Mouse (Mus musculus) hindbrain, embryonic 11.5 days (tissue): ENCODE results near the gene Pde1c. TPM values are rescaled to one million over a fixed set of nuclear protein-coding genes. Genes with fewer than 3 reads are reported as not detected.
A peak's percentile ranks its signal among the peaks of the same experiment; 100 is the strongest.

ENCODE experiments used
- ATAC-seq: fragments of 200-750 bp; cut with Nextera tagmentation; 2 replicates; pipeline ENCODE4 v1.8.0; 2017; ENCODE audit warnings: mild to moderate bottlenecking, moderate TSS enrichment, moderate library complexity; ENCODE audit not compliant: low FRiP score
- DNase-seq: peaks from one replicate; pipeline ENCODE4 v3.0.0-alpha.2; 2015; ENCODE audit warnings: low spot score
- H3K27ac ChIP-seq: fragments of 300-500 bp; sonication (generic); 2 replicates; pipeline ENCODE4 v1.5.1; 2014; ENCODE audit warnings: mild to moderate bottlenecking, low read depth, low read length
- H3K27me3 ChIP-seq: fragments of 300-500 bp; sonication (generic); 2 replicates; pipeline ENCODE4 v1.6.1; 2014; ENCODE audit warnings: mild to moderate bottlenecking, low read length, moderate library complexity, mixed read lengths; ENCODE audit not compliant: control insufficient read depth, insufficient read depth
- H3K36me3 ChIP-seq: fragments of 300-500 bp; sonication (generic); 2 replicates; pipeline ENCODE4 v1.6.1; 2014; ENCODE audit warnings: mild to moderate bottlenecking, low read length, moderate library complexity, mixed read lengths; ENCODE audit not compliant: control insufficient read depth, insufficient read depth
- H3K4me1 ChIP-seq: fragments of 300-500 bp; sonication (generic); replicated peaks from 2 replicates; pipeline ENCODE4 v1.6.1; 2014; ENCODE audit warnings: low read length, mixed read lengths; ENCODE audit not compliant: control insufficient read depth, insufficient read depth
- H3K4me2 ChIP-seq: fragments of 300-500 bp; sonication (generic); replicated peaks from 2 replicates; pipeline ENCODE4 v1.6.1; 2014; ENCODE audit warnings: mild to moderate bottlenecking, low read depth, low read length
- H3K4me3 ChIP-seq: fragments of 300-500 bp; sonication (generic); 2 replicates; pipeline ENCODE4 v1.5.1; 2014; ENCODE audit warnings: low read depth, low read length
- H3K9ac ChIP-seq: fragments of 300-500 bp; sonication (generic); 2 replicates; pipeline ENCODE4 v1.6.1; 2014; ENCODE audit warnings: low read depth, low read length
- H3K9me3 ChIP-seq: fragments of 300-500 bp; sonication (generic); 2 replicates; pipeline ENCODE4 v1.6.1; 2016; ENCODE audit warnings: low read length; ENCODE audit not compliant: control insufficient read depth
- WGBS: fragments of 180-500 bp; shearing (Covaris S2); extraction: QIAGEN DNeasy Blood & Tissue Kit; methylation state at CpG from one replicate; pipeline ENCODE4 v1.1.7; 2014; 5-methylcytosine and 5-hydroxymethylcytosine counted together
- polyA plus RNA-seq: library from polyadenylated mRNA; unstranded; fragments of >200 nt; fragmentation: Nextera tagmentation; extraction: Ambion mirVana; gene quantifications from 2 replicates; pipeline ENCODE4 v1.2.1, GENCODE M21; 2014

The Pde1c gene
- polyA plus RNA-seq, 1 experiment from 2014 or later, result 6.0 TPM

DNA sequence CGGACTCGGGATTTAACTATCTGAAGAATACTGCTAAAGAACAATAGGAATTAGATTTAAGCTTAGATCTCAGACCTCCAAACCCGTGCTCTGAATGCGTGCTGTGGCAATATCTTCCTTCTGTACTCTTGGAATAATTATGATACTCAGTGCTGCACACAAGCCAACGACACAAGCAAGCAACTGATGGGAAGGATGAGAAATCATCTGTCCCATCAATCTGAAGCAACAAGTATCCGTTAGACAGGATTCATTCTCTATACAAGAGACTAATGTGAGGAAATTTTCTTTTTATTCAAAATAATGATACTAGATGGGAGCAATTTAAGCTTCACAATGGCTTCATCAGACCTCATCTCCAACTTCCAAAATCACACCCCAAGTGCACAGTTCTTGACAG is 237.5 kb downstream of the Pde1c start:
- 91% methylated on average over 6 of the region's 6 CpGs for WGBS
- no peak overlapping the region for H3K4me2 ChIP-seq
- no peaks in the 10 kb centered on the region for H3K9me3 ChIP-seq
- ATAC-seq (no peak), DNase-seq (no peak)
- no peaks in the 10 kb centered on the region for H3K27me3 ChIP-seq
- H3K4me1 ChIP-seq, result no peaks in the 10 kb centered on the region
- no peak overlapping the region for H3K4me3 ChIP-seq
- no peak overlapping the region for H3K9ac ChIP-seq
- H3K27ac ChIP-seq, result no peak overlapping the region
- H3K36me3 ChIP-seq, result no peaks in the 10 kb centered on the region

- H3K27me3 ChIP-seq, result no peaks in the 10 kb centered on the region
- no peak for DNase-seq
- H3K9ac ChIP-seq, result no peak overlapping the region
- no peaks in the 10 kb centered on the region for H3K9me3 ChIP-seq
- H3K4me1 ChIP-seq, result no peaks in the 10 kb centered on the region
- H3K4me3 ChIP-seq, result no peak overlapping the region
- no peak overlapping the region for H3K4me2 ChIP-seq
- H3K27ac ChIP-seq, result no peak overlapping the region
- WGBS, result 83% methylated on average over 1 of the region's 1 CpGs
- ATAC-seq, result no peak
- H3K36me3 ChIP-seq, result no peaks in the 10 kb centered on the region
Observed at GRCm38 (mm10) chr6:56328103-56328502, 240.8 kb downstream of the Pde1c start.

GRCm38 (mm10) chr6:56322799-56323198 is 246.1 kb downstream of the Pde1c start:
- no peak for ATAC-seq
- H3K4me3 ChIP-seq, result no peak overlapping the region
- H3K36me3 ChIP-seq, result no peaks in the 10 kb centered on the region
- no peak overlapping the region for H3K9ac ChIP-seq
- 16% methylated on average over 3 of the region's 3 CpGs for WGBS
- DNase-seq, result peak; percentile 9
- no peak overlapping the region for H3K27ac ChIP-seq
- no peaks in the 10 kb centered on the region for H3K27me3 ChIP-seq
- H3K4me1 ChIP-seq, result no peaks in the 10 kb centered on the region
- no peaks in the 10 kb centered on the region for H3K9me3 ChIP-seq
- H3K4me2 ChIP-seq, result no peak overlapping the region

DNA sequence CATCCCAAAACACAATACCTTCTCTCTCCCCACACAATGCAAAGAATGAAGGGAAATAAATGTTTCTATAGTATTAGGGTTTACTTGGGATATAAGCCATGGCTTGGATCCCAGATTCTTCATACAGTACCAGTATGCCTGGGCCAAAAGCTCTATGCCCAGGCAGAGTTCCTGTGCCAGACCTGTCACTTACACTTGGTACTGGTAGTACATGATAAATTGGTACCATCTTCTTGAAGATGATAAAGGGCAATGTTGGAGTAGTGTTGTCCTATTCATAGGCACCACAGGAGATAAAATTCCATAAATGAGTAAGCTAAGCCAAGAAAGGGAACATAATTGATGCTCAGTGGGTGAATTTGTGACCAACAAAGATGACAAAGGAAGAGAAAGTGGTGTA is 258.6 kb downstream of the Pde1c start:
- no peaks in the 10 kb centered on the region for H3K27me3 ChIP-seq
- H3K36me3 ChIP-seq, result no peaks in the 10 kb centered on the region
- no peak overlapping the region for H3K4me2 ChIP-seq
- H3K9ac ChIP-seq, result no peak overlapping the region
- no peak for DNase-seq
- no peak for ATAC-seq
- H3K27ac ChIP-seq, result no peak overlapping the region
- H3K9me3 ChIP-seq, result no peaks in the 10 kb centered on the region
- no peak overlapping the region for H3K4me3 ChIP-seq
- no peaks in the 10 kb centered on the region for H3K4me1 ChIP-seq

DNA sequence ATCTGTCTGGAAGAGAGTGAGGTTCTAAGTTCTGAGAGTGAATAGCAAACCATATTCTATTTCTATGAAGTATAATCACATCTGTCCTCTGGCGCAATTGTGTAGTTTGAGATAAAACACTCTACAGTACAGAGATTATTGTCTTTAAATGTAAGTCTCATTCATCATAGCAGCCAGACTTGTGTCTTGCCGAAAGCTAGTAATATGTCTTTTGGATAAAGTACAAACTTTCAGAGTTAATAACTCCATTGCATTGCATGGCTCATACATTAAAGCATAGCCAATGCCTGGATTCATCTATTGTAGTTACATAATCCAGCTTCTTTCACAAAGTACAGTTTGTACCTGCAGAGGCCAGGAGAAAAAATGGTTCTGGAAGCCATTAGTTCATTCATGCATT is 262.8 kb downstream of the Pde1c start:
- no peaks in the 10 kb centered on the region for H3K9me3 ChIP-seq
- no peak overlapping the region for H3K4me2 ChIP-seq
- H3K36me3 ChIP-seq, result no peaks in the 10 kb centered on the region
- no peak overlapping the region for H3K27ac ChIP-seq
- ATAC-seq (no peak), DNase-seq (no peak)
- H3K9ac ChIP-seq, result no peak overlapping the region
- 97% methylated on average over 2 of the region's 2 CpGs for WGBS
- H3K4me1 ChIP-seq, result no peaks in the 10 kb centered on the region
- no peaks in the 10 kb centered on the region for H3K27me3 ChIP-seq
- H3K4me3 ChIP-seq, result no peak overlapping the region

- WGBS, result 56% methylated on average over 1 of the region's 1 CpGs
- H3K4me1 ChIP-seq, result no peaks in the 10 kb centered on the region
- no peaks in the 10 kb centered on the region for H3K9me3 ChIP-seq
- H3K4me3 ChIP-seq, result no peak overlapping the region
- H3K27ac ChIP-seq, result no peak overlapping the region
- no peak overlapping the region for H3K4me2 ChIP-seq
- ATAC-seq, result no peak
- H3K36me3 ChIP-seq, result no peaks in the 10 kb centered on the region
- H3K9ac ChIP-seq, result no peak overlapping the region
- H3K27me3 ChIP-seq, result no peaks in the 10 kb centered on the region
- DNase-seq, result no peak
Observed at GRCm38 (mm10) chr6:56292176-56292575, 276.7 kb downstream of the Pde1c start.

- ATAC-seq, result no peak
- H3K36me3 ChIP-seq, result no peaks in the 10 kb centered on the region
- no peak overlapping the region for H3K4me2 ChIP-seq
- DNase-seq, result no peak
- no peak overlapping the region for H3K27ac ChIP-seq
- no peak overlapping the region for H3K4me3 ChIP-seq
- no peaks in the 10 kb centered on the region for H3K4me1 ChIP-seq
- no peaks in the 10 kb centered on the region for H3K27me3 ChIP-seq
- no peak overlapping the region for H3K9ac ChIP-seq
- no peaks in the 10 kb centered on the region for H3K9me3 ChIP-seq
- 91% methylated on average over 2 of the region's 2 CpGs for WGBS
Observed at GRCm38 (mm10) chr6:56289307-56289706, 279.6 kb downstream of the Pde1c start.

GRCm38 (mm10) chr6:56284821-56285220 is 284.1 kb downstream of the Pde1c start:
- H3K9me3 ChIP-seq, result no peaks in the 10 kb centered on the region
- H3K36me3 ChIP-seq, result no peaks in the 10 kb centered on the region
- no peak overlapping the region for H3K4me3 ChIP-seq
- no peak overlapping the region for H3K9ac ChIP-seq
- no peak overlapping the region for H3K4me2 ChIP-seq
- no peak for DNase-seq
- H3K4me1 ChIP-seq, result no peaks in the 10 kb centered on the region
- H3K27ac ChIP-seq, result no peak overlapping the region
- no peaks in the 10 kb centered on the region for H3K27me3 ChIP-seq
- 88% methylated on average over 4 of the region's 4 CpGs for WGBS
- no peak for ATAC-seq

GRCm38 (mm10) chr6:56275461-56275860 is 293.4 kb downstream of the Pde1c start:
- H3K4me1 ChIP-seq, result no peaks in the 10 kb centered on the region
- H3K9me3 ChIP-seq, result no peaks in the 10 kb centered on the region
- WGBS, result 77% methylated on average over 1 of the region's 1 CpGs
- no peak for DNase-seq
- H3K4me3 ChIP-seq, result no peak overlapping the region
- H3K27ac ChIP-seq, result no peak overlapping the region
- no peak overlapping the region for H3K4me2 ChIP-seq
- no peaks in the 10 kb centered on the region for H3K27me3 ChIP-seq
- no peak for ATAC-seq
- no peak overlapping the region for H3K9ac ChIP-seq
- no peaks in the 10 kb centered on the region for H3K36me3 ChIP-seq
